28 mouse cellular contexts compared by ENCODE assay signal in the genomic region with DNA sequence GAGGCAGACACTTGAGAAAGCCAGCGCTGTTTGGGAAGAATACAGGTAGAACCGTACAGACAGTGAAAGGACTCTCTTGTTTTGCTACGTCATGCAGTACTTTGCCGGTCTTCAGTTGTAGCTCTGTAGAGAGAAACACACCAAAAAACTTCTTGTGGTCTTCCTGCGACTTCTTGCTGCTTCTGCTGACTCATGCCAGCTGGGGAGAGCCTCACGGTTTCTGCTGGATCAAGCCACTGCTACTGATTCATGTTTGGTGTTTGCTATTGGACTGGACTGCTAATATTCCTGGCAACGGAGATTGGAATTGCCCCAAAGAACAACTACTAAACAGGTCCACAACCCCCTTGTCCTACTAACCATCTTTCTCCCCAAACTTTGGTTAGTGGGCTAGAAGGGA. TPM values are rescaled to one million over a fixed set of nuclear protein-coding genes. Genes with fewer than 3 reads are reported as not detected.
"Had no signal": no experiment of that assay in that cellular context is flagged by ENCODE, and none has a peak within 500 bp of the region (broad histone marks: within the 10 kb centered on the region; RNA-seq: fewer than 3 reads in every experiment).

No protein-coding gene starts in this region.

- DNase-seq: cerebellum, adult 9-11 months; cerebellum, postnatal 10 days; cerebellum, postnatal 14 days; cerebellum, postnatal 25 days; cerebellum, postnatal 36 days; embryo, embryonic 11 days; forebrain, postnatal 0 days; gastrocnemius, adult 2 months; gastrocnemius, postnatal 10 days; gastrocnemius, postnatal 14 days; gastrocnemius, postnatal 25 days; gastrocnemius, postnatal 36 days; heart, adult 18-20 months; heart, adult 2 months had no signal

- ATAC-seq: forebrain, embryonic 13.5 days; forebrain, embryonic 14.5 days; forebrain, embryonic 15.5 days; forebrain, embryonic 16.5 days; forebrain, postnatal 0 days had no signal

- H3K36me3 ChIP-seq: forebrain, embryonic 15.5 days had no signal

- H3K4me1 ChIP-seq: embryonic facial prominence, embryonic 10.5 days; embryonic facial prominence, embryonic 12.5 days; embryonic facial prominence, embryonic 13.5 days; embryonic facial prominence, embryonic 15.5 days; forebrain, embryonic 10.5 days; forebrain, embryonic 12.5 days; forebrain, embryonic 13.5 days; forebrain, embryonic 15.5 days; heart, embryonic 10.5 days had no signal

- H3K9ac ChIP-seq: embryonic facial prominence, embryonic 12.5 days; embryonic facial prominence, embryonic 13.5 days; embryonic facial prominence, embryonic 15.5 days; forebrain, embryonic 12.5 days; forebrain, embryonic 13.5 days; forebrain, embryonic 15.5 days; forebrain, postnatal 0 days had no signal

- H3K27ac ChIP-seq: embryonic facial prominence, embryonic 10.5 days; embryonic facial prominence, embryonic 12.5 days; embryonic facial prominence, embryonic 13.5 days; embryonic facial prominence, embryonic 15.5 days; forebrain, embryonic 10.5 days; forebrain, embryonic 12.5 days; forebrain, embryonic 13.5 days; forebrain, embryonic 15.5 days; gastrocnemius, adult 2 months; heart, adult 2 months; heart, embryonic 10.5 days had no signal

- H3K9me3 ChIP-seq: embryonic facial prominence, embryonic 10.5 days; embryonic facial prominence, embryonic 12.5 days; embryonic facial prominence, embryonic 13.5 days; embryonic facial prominence, embryonic 15.5 days; forebrain, embryonic 10.5 days; forebrain, embryonic 12.5 days; forebrain, embryonic 13.5 days; forebrain, embryonic 15.5 days; heart, embryonic 10.5 days had no signal

- H3K27me3 ChIP-seq: embryonic facial prominence, embryonic 12.5 days; embryonic facial prominence, embryonic 13.5 days; embryonic facial prominence, embryonic 15.5 days; forebrain, embryonic 12.5 days; forebrain, embryonic 13.5 days; forebrain, embryonic 15.5 days had no signal

- H3K4me2 ChIP-seq: embryonic facial prominence, embryonic 12.5 days; embryonic facial prominence, embryonic 13.5 days; embryonic facial prominence, embryonic 15.5 days; forebrain, embryonic 12.5 days; forebrain, embryonic 13.5 days; forebrain, embryonic 15.5 days had no signal

- H3K4me3 ChIP-seq: embryonic facial prominence, embryonic 10.5 days; embryonic facial prominence, embryonic 12.5 days; embryonic facial prominence, embryonic 13.5 days; embryonic facial prominence, embryonic 15.5 days; erythroblast, embryonic 14.5 days; forebrain, embryonic 10.5 days; forebrain, embryonic 12.5 days; forebrain, embryonic 13.5 days; forebrain, embryonic 15.5 days; gastrocnemius, adult 2 months; heart, adult 2 months; heart, embryonic 10.5 days had no signal

RNA-seq across cellular contexts. Expression of gene Adap2, which starts 42.4 kb away (rescaled TPM):
- total RNA-seq: common myeloid progenitor, adult 5-6 weeks; granulocyte monocyte progenitor cell, adult 5-6 weeks had no signal
- polyA plus RNA-seq: erythroblast, embryonic 14.5 days had no signal

RNA-seq across cellular contexts. Expression of gene Tefm, which starts 54.4 kb away (rescaled TPM):
- polyA plus RNA-seq: erythroblast, embryonic 14.5 days had no signal
